ENCODE assay signal across 8 mouse cellular contexts in genomic region chr12:108674502-108674901, GRCm38 (mm10). TPM values are rescaled to one million over a fixed set of nuclear protein-coding genes. Genes with fewer than 3 reads are reported as not detected.
A peak's percentile ranks its signal among the peaks of the same experiment; 100 is the strongest.
DNase-seq lines count a peak whose midpoint lies in the region; ATAC-seq and TF ChIP-seq lines count a peak whose summit lies in the region.

No protein-coding gene starts in this region.

- H3K4me2 ChIP-seq in embryonic facial prominence, embryonic 14.5 days (ENCODE audit: low read depth, low read length): no peak overlapping the region
- no peak overlapping the region for H3K4me2 ChIP-seq in kidney, embryonic 14.5 days (replicated peaks; ENCODE audit: low read depth, low read length)

- peaks cover 56% of the 10 kb centered on the region for H3K36me3 ChIP-seq in embryonic facial prominence, embryonic 14.5 days (ENCODE audit: control insufficient read depth, insufficient read depth, low read length)
- peaks cover 49% of the 10 kb centered on the region for H3K36me3 ChIP-seq in kidney, embryonic 14.5 days (ENCODE audit: control insufficient read depth, insufficient read depth, low read length)

- no peak for ATAC-seq in embryonic facial prominence, embryonic 14.5 days (ENCODE audit: low read depth)
- ATAC-seq in kidney, embryonic 14.5 days (ENCODE audit: low FRiP score, low TSS enrichment): no peak
- no peak for ATAC-seq in monocyte, adult 5-6 weeks (replicated peaks; ENCODE audit: insufficient number of reproducible peaks, low FRiP score, low TSS enrichment, poor library complexity, severe bottlenecking)

- no peaks in the 10 kb centered on the region for H3K4me1 ChIP-seq in embryonic facial prominence, embryonic 14.5 days (ENCODE audit: control insufficient read depth, insufficient read depth, low read length)
- no peaks in the 10 kb centered on the region for H3K4me1 ChIP-seq in kidney, embryonic 14.5 days (ENCODE audit: control insufficient read depth, insufficient read depth, low read length)

- H3K27ac ChIP-seq in layer of hippocampus, adult 2 months: peak overlapping the region; percentile 39
- H3K27ac ChIP-seq in embryonic facial prominence, embryonic 14.5 days (replicated peaks; ENCODE audit: low read depth, low read length): no peak overlapping the region
- H3K27ac ChIP-seq in kidney, embryonic 14.5 days (ENCODE audit: low read depth, low read length): peak overlapping the region; percentile 62; the same call in 1 of the 2 replicates

- peak; percentile 28 to 53 for DNase-seq in layer of hippocampus, adult 2 months (ENCODE audit: low spot score in 2 of 2)
- DNase-seq in layer of hippocampus, adult 9-10 months (ENCODE audit: low spot score): no peak
- DNase-seq in embryonic facial prominence, embryonic 14.5 days (ENCODE audit: low spot score): peak; percentile 54
- DNase-seq in right cerebral cortex, postnatal 10 days (ENCODE audit: low spot score in 2 of 2): peak; percentile 77 to 86
- no peak for DNase-seq in thymus, adult 18-20 months
- no peak for DNase-seq in urinary bladder, postnatal 25 days (ENCODE audit: low spot score)

- no peak for TF ChIP-seq CTCF in layer of hippocampus, adult 2 months (conservative IDR thresholded peaks at IDR 0.05)

- H3K9ac ChIP-seq in embryonic facial prominence, embryonic 14.5 days (ENCODE audit: low read depth, low read length): no peak overlapping the region
- H3K9ac ChIP-seq in kidney, embryonic 14.5 days (ENCODE audit: low read depth, low read length): no peak overlapping the region

- 78% methylated on average over 4 of the region's 4 CpGs for WGBS in embryonic facial prominence, embryonic 14.5 days
- 80% methylated on average over 4 of the region's 4 CpGs for whole genome bisulfite sequencing in kidney, embryonic 14.5 days

- H3K4me3 ChIP-seq in layer of hippocampus, adult 2 months: no peak overlapping the region
- no peak overlapping the region for H3K4me3 ChIP-seq in embryonic facial prominence, embryonic 14.5 days (ENCODE audit: low read depth, low read length)
- H3K4me3 ChIP-seq in kidney, embryonic 14.5 days (ENCODE audit: low read length): no peak overlapping the region

- no peaks in the 10 kb centered on the region for H3K27me3 ChIP-seq in embryonic facial prominence, embryonic 14.5 days (replicated peaks; ENCODE audit: control insufficient read depth, insufficient read depth, low read length)
- H3K27me3 ChIP-seq in kidney, embryonic 14.5 days (ENCODE audit: control insufficient read depth, insufficient read depth, low read length): no peaks in the 10 kb centered on the region

- no peaks in the 10 kb centered on the region for H3K9me3 ChIP-seq in embryonic facial prominence, embryonic 14.5 days (ENCODE audit: control insufficient read depth, low read length)
- no peaks in the 10 kb centered on the region for H3K9me3 ChIP-seq in kidney, embryonic 14.5 days (ENCODE audit: control insufficient read depth, low read length)

RNA-seq across cellular contexts. Expression of gene Degs2, which starts 27.6 kb away (rescaled TPM):
- total RNA-seq in layer of hippocampus, adult 2 months (2021): 1 to 10 TPM; 3.7 to 5.4 TPM
- 1.1 and 1.2 TPM in 2 replicates for polyA plus RNA-seq in embryonic facial prominence, embryonic 14.5 days (2014; fragmentation: Nextera tagmentation; extraction: Ambion mirVana)
- polyA plus RNA-seq in kidney, embryonic 14.5 days (2014; fragmentation: Nextera tagmentation; extraction: Ambion mirVana): 6.6 and 7.3 TPM in 2 replicates
- 0.21 to 0.29 TPM in 2 of 3 replicates, not detected in the other for total RNA-seq in monocyte, adult 5-6 weeks (2017)

Comparison
In these comparisons a context has a peak if more than half of its experiments do, and no peak if none do; other contexts are left out.
1. DNase-seq: peak in layer of hippocampus, adult 2 months (2 of 2), embryonic facial prominence, embryonic 14.5 days (single experiment) and right cerebral cortex, postnatal 10 days (2 of 2); none in layer of hippocampus, adult 9-10 months (single experiment), thymus, adult 18-20 months (0 of 2) and urinary bladder, postnatal 25 days (single experiment).